Mouse (Mus musculus): ENCODE data around the gene Fbxl21. TPM values are rescaled to one million over a fixed set of nuclear protein-coding genes. Genes with fewer than 3 reads are reported as not detected.

Fbxl21 gene
- polyA plus RNA-seq, 1 experiment from 2014 or later = 1.3 TPM

Other genes starting within 250 kb of the Fbxl21 start
- 23.8 and 40.2 TPM in 2 replicates for gene Cxcl14, start 225.9 kb upstream of the Fbxl21 start, polyA plus RNA-seq (2016; fragmentation: Nextera tagmentation; extraction: Ambion mirVana)
- not detected in 2 replicates for gene Gm3045, start 95.9 kb upstream of the Fbxl21 start, polyA plus RNA-seq (2016; fragmentation: Nextera tagmentation; extraction: Ambion mirVana)
- not detected in 2 replicates for gene Slc25a48, start 84.1 kb upstream of the Fbxl21 start, polyA plus RNA-seq (2016; fragmentation: Nextera tagmentation; extraction: Ambion mirVana)
- not detected in 2 replicates for gene Il9, start 40.2 kb upstream of the Fbxl21 start, polyA plus RNA-seq (2016; fragmentation: Nextera tagmentation; extraction: Ambion mirVana)
- not detected in 2 replicates for gene Lect2, start 26.0 kb downstream of the Fbxl21 start, polyA plus RNA-seq (2016; fragmentation: Nextera tagmentation; extraction: Ambion mirVana)
- 50.1 and 65.4 TPM in 2 replicates for gene Tgfbi, start 87.1 kb downstream of the Fbxl21 start, polyA plus RNA-seq (2016; fragmentation: Nextera tagmentation; extraction: Ambion mirVana)
- 41.7 and 44.3 TPM in 2 replicates for gene Smad5, start 180.5 kb downstream of the Fbxl21 start, polyA plus RNA-seq (2016; fragmentation: Nextera tagmentation; extraction: Ambion mirVana)
- gene Gm45623, start 231.4 kb downstream of the Fbxl21 start, polyA plus RNA-seq (2016; fragmentation: Nextera tagmentation; extraction: Ambion mirVana) = 0.24 and 0.26 TPM in 2 replicates